Mouse (Mus musculus): ENCODE measurements at regions not wholly inside any gene's neighbourhood (a gene's known extent, or its start where the extent isn't known, plus 50 kb on each side); places are given as distances from the start of the nearest gene placed in this dataset.
A peak's percentile ranks its signal among the peaks of the same experiment; 100 is the strongest.

GRCm38 (mm10) chr5:74864540-74865157 is 161.9 kb upstream of the Lnx1 start:
- DNase-seq (ENCODE audit: low spot score) (no peak), ATAC-seq (no peak)
- Histone ChIP-seq H3K27me3 (replicated peaks; ENCODE audit: control insufficient read depth, insufficient read depth, low read length) (no peaks in the 10 kb centered on the region), H3K36me3 (ENCODE audit: control insufficient read depth, insufficient read depth, low read length) (no peaks in the 10 kb centered on the region), H3K4me3 (ENCODE audit: low read depth, low read length) (no peak overlapping the region), H3K9me3 (replicated peaks; ENCODE audit: control insufficient read depth, low read length) (no peaks in the 10 kb centered on the region), H3K27ac (ENCODE audit: low read depth, low read length) (no peak overlapping the region), H3K4me1 (ENCODE audit: control insufficient read depth, insufficient read depth, low read length) (no peaks in the 10 kb centered on the region), H3K9ac (ENCODE audit: low read length) (no peak overlapping the region), H3K4me2 (ENCODE audit: low read length) (no peak overlapping the region)
- WGBS, result 87% methylated on average over 6 of the region's 6 CpGs

- H3K27me3 ChIP-seq (replicated peaks; ENCODE audit: control insufficient read depth, insufficient read depth, low read length), result no peaks in the 10 kb centered on the region
- H3K9me3 ChIP-seq (replicated peaks; ENCODE audit: control insufficient read depth, low read length), result no peaks in the 10 kb centered on the region
- ATAC-seq, result no peak
- H3K4me1 ChIP-seq (ENCODE audit: control insufficient read depth, insufficient read depth, low read length), result no peaks in the 10 kb centered on the region
- no peak for DNase-seq (ENCODE audit: low spot score)
- no peak overlapping the region for H3K27ac ChIP-seq (ENCODE audit: low read depth, low read length)
- H3K36me3 ChIP-seq (ENCODE audit: control insufficient read depth, insufficient read depth, low read length), result no peaks in the 10 kb centered on the region
- H3K4me2 ChIP-seq (ENCODE audit: low read length), result no peak overlapping the region
- no peak overlapping the region for H3K4me3 ChIP-seq (ENCODE audit: low read depth, low read length)
- no peak overlapping the region for H3K9ac ChIP-seq (ENCODE audit: low read length)
- 51% methylated on average over 2 of the region's 2 CpGs for WGBS
These were observed 158.6 kb upstream of the Lnx1 start for GRCm38 (mm10) chr5:74861297-74861696.

- 66% methylated on average over 5 of the region's 5 CpGs for WGBS
- Histone ChIP-seq H3K27me3 (replicated peaks; ENCODE audit: control insufficient read depth, insufficient read depth, low read length) (no peaks in the 10 kb centered on the region), H3K9ac (ENCODE audit: low read length) (no peak overlapping the region), H3K9me3 (replicated peaks; ENCODE audit: control insufficient read depth, low read length) (no peaks in the 10 kb centered on the region), H3K27ac (ENCODE audit: low read depth, low read length) (no peak overlapping the region), H3K36me3 (ENCODE audit: control insufficient read depth, insufficient read depth, low read length) (no peaks in the 10 kb centered on the region), H3K4me1 (ENCODE audit: control insufficient read depth, insufficient read depth, low read length) (no peaks in the 10 kb centered on the region), H3K4me2 (ENCODE audit: low read length) (no peak overlapping the region), H3K4me3 (ENCODE audit: low read depth, low read length) (no peak overlapping the region)
- no peak for ATAC-seq
- DNase-seq (ENCODE audit: low spot score), result no peak
These were observed 155.1 kb upstream of the Lnx1 start for GRCm38 (mm10) chr5:74857861-74858260.

DNA sequence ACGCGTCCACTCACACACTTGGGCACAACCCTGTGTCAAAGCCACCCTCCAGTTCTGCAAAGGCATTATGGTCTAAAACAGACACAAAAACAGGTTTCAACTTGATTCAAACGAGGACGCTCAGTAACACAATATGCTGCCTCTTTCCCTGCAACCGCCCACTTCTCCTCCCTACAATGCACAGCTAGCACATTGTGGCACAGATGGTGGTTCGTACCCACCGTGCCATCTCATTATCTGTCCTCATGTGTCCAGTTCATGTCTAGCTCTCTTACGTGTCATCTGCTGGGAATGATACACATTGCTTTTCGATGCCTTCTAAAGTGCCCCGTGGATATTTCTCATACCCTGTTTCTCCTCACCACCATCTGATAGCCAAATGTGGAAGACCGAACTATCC is 154.4 kb upstream of the Lnx1 start:
- 80% methylated on average over 11 of the region's 11 CpGs for WGBS

GRCm38 (mm10) chr5:74847824-74848223 is 145.1 kb upstream of the Lnx1 start:
- WGBS, result 89% methylated on average over 6 of the region's 6 CpGs
- Histone ChIP-seq H3K4me2 (ENCODE audit: low read length) (no peak overlapping the region), H3K9ac (ENCODE audit: low read length) (no peak overlapping the region), H3K4me1 (ENCODE audit: control insufficient read depth, insufficient read depth, low read length) (no peaks in the 10 kb centered on the region), H3K27me3 (replicated peaks; ENCODE audit: control insufficient read depth, insufficient read depth, low read length) (no peaks in the 10 kb centered on the region), H3K36me3 (ENCODE audit: control insufficient read depth, insufficient read depth, low read length) (no peaks in the 10 kb centered on the region), H3K9me3 (replicated peaks; ENCODE audit: control insufficient read depth, low read length) (no peaks in the 10 kb centered on the region), H3K27ac (ENCODE audit: low read depth, low read length) (no peak overlapping the region), H3K4me3 (ENCODE audit: low read depth, low read length) (no peak overlapping the region)
- no peak for DNase-seq (ENCODE audit: low spot score)
- no peak for ATAC-seq

More for the DNA sequence above, 154.4 kb upstream of the Lnx1 start:
- Histone ChIP-seq H3K36me3 (ENCODE audit: control insufficient read depth, insufficient read depth, low read length) (no peaks in the 10 kb centered on the region), H3K4me1 (ENCODE audit: control insufficient read depth, insufficient read depth, low read length) (no peaks in the 10 kb centered on the region), H3K4me3 (ENCODE audit: low read depth, low read length) (no peak overlapping the region), H3K4me2 (ENCODE audit: low read length) (no peak overlapping the region), H3K9me3 (replicated peaks; ENCODE audit: control insufficient read depth, low read length) (no peaks in the 10 kb centered on the region), H3K27ac (ENCODE audit: low read depth, low read length) (no peak overlapping the region), H3K27me3 (replicated peaks; ENCODE audit: control insufficient read depth, insufficient read depth, low read length) (no peaks in the 10 kb centered on the region), H3K9ac (ENCODE audit: low read length) (no peak overlapping the region)
- DNase-seq (ENCODE audit: low spot score) (no peak), ATAC-seq (no peak)

DNA sequence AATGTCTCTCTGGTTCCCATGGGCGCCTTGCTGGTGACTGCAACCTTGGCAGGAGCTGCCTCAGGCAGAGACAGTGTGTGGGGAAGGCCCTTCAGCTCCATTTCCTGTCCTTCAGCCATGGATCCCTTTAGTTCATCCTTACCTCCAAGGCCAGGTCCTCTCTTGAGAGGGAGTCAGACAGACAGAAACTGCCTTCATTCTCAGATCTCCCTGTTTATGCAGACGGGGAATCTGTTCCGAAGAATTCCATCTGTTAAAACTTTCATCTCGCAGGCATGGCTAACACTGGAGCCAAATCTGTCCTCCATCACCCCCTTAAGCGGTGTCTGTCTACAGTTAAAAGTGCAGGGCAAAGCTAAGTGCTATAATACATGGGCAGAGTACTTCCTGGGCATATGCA is 144.0 kb upstream of the Lnx1 start:
- H3K27ac ChIP-seq (ENCODE audit: low read depth, low read length), result no peak overlapping the region
- no peaks in the 10 kb centered on the region for H3K36me3 ChIP-seq (ENCODE audit: control insufficient read depth, insufficient read depth, low read length)
- ATAC-seq, result no peak
- no peak overlapping the region for H3K9ac ChIP-seq (ENCODE audit: low read length)
- 81% methylated on average over 5 of the region's 5 CpGs for WGBS
- H3K9me3 ChIP-seq (replicated peaks; ENCODE audit: control insufficient read depth, low read length), result no peaks in the 10 kb centered on the region
- no peak overlapping the region for H3K4me2 ChIP-seq (ENCODE audit: low read length)
- H3K4me1 ChIP-seq (ENCODE audit: control insufficient read depth, insufficient read depth, low read length), result no peaks in the 10 kb centered on the region
- H3K4me3 ChIP-seq (ENCODE audit: low read depth, low read length), result no peak overlapping the region
- DNase-seq (ENCODE audit: low spot score), result no peak
- H3K27me3 ChIP-seq (replicated peaks; ENCODE audit: control insufficient read depth, insufficient read depth, low read length), result no peaks in the 10 kb centered on the region

DNA sequence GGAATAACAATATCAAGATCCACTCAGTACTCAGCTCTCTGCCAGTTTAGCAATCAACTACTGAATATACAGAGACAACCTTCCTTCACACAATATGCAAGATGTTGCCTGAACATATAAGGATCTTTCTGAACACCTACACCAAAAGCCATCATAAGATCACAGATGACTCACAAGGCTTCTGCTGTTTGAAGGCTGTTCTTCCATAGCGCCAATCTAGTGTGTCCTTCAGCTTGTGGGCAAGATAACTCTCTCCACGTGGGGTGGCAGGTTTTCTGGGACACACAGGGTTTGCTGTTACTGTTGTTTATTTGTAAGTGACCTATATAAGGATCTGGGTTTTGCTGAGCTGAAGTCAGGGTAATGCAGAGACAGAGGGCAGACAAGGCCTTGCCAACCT is 131.7 kb upstream of the Lnx1 start:
- Histone ChIP-seq H3K4me1 (ENCODE audit: control insufficient read depth, insufficient read depth, low read length) (no peaks in the 10 kb centered on the region), H3K36me3 (ENCODE audit: control insufficient read depth, insufficient read depth, low read length) (no peaks in the 10 kb centered on the region), H3K9ac (ENCODE audit: low read length) (no peak overlapping the region), H3K9me3 (replicated peaks; ENCODE audit: control insufficient read depth, low read length) (no peaks in the 10 kb centered on the region), H3K27ac (ENCODE audit: low read depth, low read length) (no peak overlapping the region), H3K4me2 (ENCODE audit: low read length) (no peak overlapping the region), H3K27me3 (replicated peaks; ENCODE audit: control insufficient read depth, insufficient read depth, low read length) (no peaks in the 10 kb centered on the region), H3K4me3 (ENCODE audit: low read depth, low read length) (no peak overlapping the region)
- no peak for ATAC-seq
- 89% methylated on average over 2 of the region's 2 CpGs for WGBS
- no peak for DNase-seq (ENCODE audit: low spot score)

DNA sequence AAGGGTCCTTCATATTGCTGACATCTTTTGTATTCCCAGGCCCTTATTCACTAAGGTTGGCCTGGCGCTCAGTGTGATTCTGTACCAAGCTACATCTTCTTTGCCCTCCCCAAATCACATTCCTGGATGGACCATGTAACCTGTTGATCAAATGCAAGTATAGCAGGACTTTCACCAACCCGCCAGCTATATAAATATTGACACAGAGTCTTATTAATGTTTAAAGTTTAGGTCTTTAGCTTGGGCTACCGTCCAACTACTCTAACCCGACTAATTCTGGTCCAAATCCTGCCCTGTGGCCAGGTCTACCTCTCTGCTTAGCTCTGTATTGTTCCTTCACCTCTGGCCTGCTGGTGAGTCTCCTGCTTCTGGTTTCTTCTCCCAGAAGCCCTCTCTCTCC is 131.2 kb upstream of the Lnx1 start:
- Histone ChIP-seq H3K4me3 (ENCODE audit: low read depth, low read length) (no peak overlapping the region), H3K4me2 (ENCODE audit: low read length) (no peak overlapping the region), H3K4me1 (ENCODE audit: control insufficient read depth, insufficient read depth, low read length) (no peaks in the 10 kb centered on the region), H3K27ac (ENCODE audit: low read depth, low read length) (no peak overlapping the region), H3K27me3 (replicated peaks; ENCODE audit: control insufficient read depth, insufficient read depth, low read length) (no peaks in the 10 kb centered on the region), H3K9ac (ENCODE audit: low read length) (no peak overlapping the region), H3K9me3 (replicated peaks; ENCODE audit: control insufficient read depth, low read length) (no peaks in the 10 kb centered on the region), H3K36me3 (ENCODE audit: control insufficient read depth, insufficient read depth, low read length) (no peaks in the 10 kb centered on the region)
- 92% methylated on average over 4 of the region's 4 CpGs for WGBS
- DNase-seq (ENCODE audit: low spot score) (no peak), ATAC-seq (no peak)

DNA sequence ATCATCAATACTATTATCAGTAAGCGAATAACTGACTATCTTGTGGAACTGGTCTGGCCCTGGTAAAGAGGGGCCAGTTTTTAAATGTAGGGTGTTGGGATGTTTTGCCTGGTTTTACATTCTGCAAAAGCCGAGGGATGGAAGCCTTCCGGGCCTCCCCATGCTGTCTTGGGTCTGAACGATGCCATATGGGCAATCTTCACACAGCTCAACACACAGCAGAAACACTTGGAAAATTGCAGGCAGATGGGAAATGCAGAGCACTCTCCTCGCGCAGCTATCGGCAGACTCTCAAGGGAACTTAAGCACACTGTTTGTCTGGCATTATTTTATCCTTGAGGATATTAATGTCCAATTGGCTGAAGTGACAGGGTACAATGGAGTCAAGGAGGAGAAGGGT is 129.3 kb upstream of the Lnx1 start:
- Histone ChIP-seq H3K36me3 (ENCODE audit: control insufficient read depth, insufficient read depth, low read length) (no peaks in the 10 kb centered on the region), H3K4me1 (ENCODE audit: control insufficient read depth, insufficient read depth, low read length) (no peaks in the 10 kb centered on the region), H3K27ac (ENCODE audit: low read depth, low read length) (no peak overlapping the region), H3K4me2 (ENCODE audit: low read length) (no peak overlapping the region), H3K9ac (ENCODE audit: low read length) (no peak overlapping the region), H3K27me3 (replicated peaks; ENCODE audit: control insufficient read depth, insufficient read depth, low read length) (no peaks in the 10 kb centered on the region), H3K9me3 (replicated peaks; ENCODE audit: control insufficient read depth, low read length) (no peaks in the 10 kb centered on the region), H3K4me3 (ENCODE audit: low read depth, low read length) (no peak overlapping the region)
- peak; percentile 55 for DNase-seq (ENCODE audit: low spot score)
- WGBS, result 79% methylated on average over 7 of the region's 7 CpGs
- ATAC-seq, result peak; percentile 50; the same call in 1 of the 2 replicates

Measured in forebrain, embryonic 14.5 days (tissue).